8 mouse cellular contexts compared by ENCODE assay signal in the genomic region with DNA sequence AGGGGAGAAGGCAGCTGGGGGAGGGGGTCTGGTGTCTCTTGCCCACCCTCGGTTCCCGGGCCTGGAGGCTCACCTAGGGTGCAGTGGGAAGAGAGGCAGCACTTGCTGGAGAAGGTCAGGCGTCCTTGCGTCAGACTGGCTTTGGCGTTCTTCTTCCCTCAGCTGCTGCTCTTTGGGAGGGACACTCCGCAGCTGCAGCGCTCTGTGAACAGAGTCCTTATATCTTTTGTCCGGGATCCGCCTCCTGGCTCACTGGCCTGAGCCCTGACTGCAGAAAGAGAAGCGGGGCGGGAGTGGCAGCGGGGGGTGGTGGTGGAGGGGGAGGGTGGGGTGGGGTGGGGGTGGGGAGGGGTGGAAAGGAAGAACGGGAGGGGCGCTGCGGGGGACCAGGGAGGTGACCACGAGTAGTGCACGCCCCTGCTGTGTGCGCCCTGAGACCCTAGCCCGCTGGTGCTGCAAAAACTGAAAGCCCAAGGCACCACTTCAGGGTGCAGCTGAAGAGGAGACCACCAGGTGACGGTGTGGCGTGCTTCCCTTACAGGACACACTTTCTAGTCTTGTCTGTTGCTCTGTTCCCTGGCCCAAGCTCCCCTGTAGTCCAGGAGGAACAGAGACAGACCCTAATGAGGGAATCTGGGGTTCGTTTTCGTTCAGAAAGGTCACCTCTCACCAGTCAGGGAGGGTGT. TPM values are rescaled to one million over a fixed set of nuclear protein-coding genes. Genes with fewer than 3 reads are reported as not detected.
A peak's percentile ranks its signal among the peaks of the same experiment; 100 is the strongest.
DNase-seq lines count a peak whose midpoint lies in the region; ATAC-seq and TF ChIP-seq lines count a peak whose summit lies in the region.

A gene (minus strand): TSS at position 302 of the 686 bp plus-strand sequence.

- H3K4me1 ChIP-seq in hindbrain, embryonic 10.5 days (replicated peaks) = peaks cover 32% of the 10 kb centered on the region
- H3K4me1 ChIP-seq in lung, adult 2 months (ENCODE audit: control insufficient read depth, insufficient read depth, low read length) = no peaks in the 10 kb centered on the region; the same call in 1 of the 2 replicates

- TF ChIP-seq POLR2A in lung, adult 2 months (IDR thresholded peaks at IDR 0.05; ENCODE audit: borderline replicate concordance, extremely low read depth, low read depth, low read length) = peak; percentile 98

- peak; percentile 52 for TF ChIP-seq CTCF in lung, adult 2 months (IDR thresholded peaks at IDR 0.05; ENCODE audit: insufficient read depth, low read length)

- ATAC-seq in neutrophil, adult 5-6 weeks (ENCODE audit: extremely low read depth, insufficient number of reproducible peaks, low FRiP score, poor library complexity, severe bottlenecking) = peak; percentile 68

- peak; percentile 85 for DNase-seq in MN1 (ENCODE audit: low spot score)
- peak; percentile 43 to 66 for DNase-seq in cerebellum, postnatal 14 days
- DNase-seq in frontal cortex, postnatal 14 days (ENCODE audit: low spot score in 2 of 2) = peak; percentile 40 to 45
- peak; percentile 69 for DNase-seq in hindbrain, embryonic 10.5 days (ENCODE audit: low spot score)
- peak; percentile 66 to 70 for DNase-seq in layer of hippocampus, adult 8-10 months (ENCODE audit: low spot score in 2 of 2)
- peak; percentile 59 for DNase-seq in lung, adult 2 months
- peak; percentile 55 for DNase-seq in thymus, postnatal 25 days

- H3K36me3 ChIP-seq in hindbrain, embryonic 10.5 days = no peaks in the 10 kb centered on the region

- under 1% methylated on average over 22 of the region's 23 CpGs for WGBS in hindbrain, embryonic 10.5 days
- 4% methylated on average over 22 of the region's 23 CpGs for WGBS in lung, adult 2 months

- H3K27me3 ChIP-seq in hindbrain, embryonic 10.5 days (ENCODE audit: insufficient read depth, poor library complexity, severe bottlenecking) = peaks cover 3% of the 10 kb centered on the region; the same call in 1 of the 2 replicates

- peak within 1 kb of the TSS; percentile 93 for H3K27ac ChIP-seq in hindbrain, embryonic 10.5 days

- H3K9me3 ChIP-seq in hindbrain, embryonic 10.5 days = no peaks in the 10 kb centered on the region

- peak within 1 kb of the TSS; percentile 59 for H3K4me3 ChIP-seq in hindbrain, embryonic 10.5 days
- H3K4me3 ChIP-seq in lung, adult 2 months (replicated peaks; ENCODE audit: extremely low read depth, low read depth, low read length) = peak within 1 kb of the TSS; percentile 69

RNA-seq across cellular contexts. Expression of the gene that starts here (rescaled TPM):
- polyA plus RNA-seq in hindbrain, embryonic 10.5 days (2016; fragmentation: Nextera tagmentation; extraction: Ambion mirVana) = 5.6 and 7.6 TPM in 2 replicates
- total RNA-seq in layer of hippocampus, adult 8-10 months (2022) = 1 to 10 TPM; 6.5 to 9.9 (median 8.2) TPM
- 180 and 265 TPM in 2 replicates for polyA plus RNA-seq in lung, adult 2 months (2012; rRNA removed)
- total RNA-seq in neutrophil, adult 5-6 weeks (2017) = 169 and 190 TPM in 2 replicates

Comparison
In these comparisons a context has a peak if more than half of its experiments do, and no peak if none do; other contexts are left out.
1. Peak in every context shown above with its lines: DNase-seq, ATAC-seq, H3K4me3 ChIP-seq and H3K27ac ChIP-seq.
2. RNA of the gene that starts here (total RNA-seq): 169 to 190 TPM in neutrophil, adult 5-6 weeks; 6.5 to 9.9 TPM in layer of hippocampus, adult 8-10 months; every median in the first group is over 10 times any median in the second.
3. RNA of the gene that starts here (polyA plus RNA-seq): 180 to 265 TPM in lung, adult 2 months; 5.6 to 7.6 TPM in hindbrain, embryonic 10.5 days; every median in the first group is over 10 times any median in the second.